Mouse (Mus musculus): ENCODE measurements around the gene Olfr1087. TPM values are rescaled to one million over a fixed set of nuclear protein-coding genes. Genes with fewer than 3 reads are reported as not detected.

Olfr1087 gene
- total RNA-seq (2023) = not detected

GRCm38 (mm10) chr2:86698295-86698694, at the start of gene Olfr1087:
Gene Olfr1087 (minus strand): TSS chr2:86698395.

GRCm38 (mm10) chr2:86733601-86734000, 35.4 kb upstream of the Olfr1087 start, which contains the start of gene Olfr1089:
Gene Olfr1089 (minus strand): TSS chr2:86733701.

GRCm38 (mm10) chr2:86679992-86680391, 18.2 kb downstream of the Olfr1087 start, which contains the start of gene Olfr1086:
Gene Olfr1086 (minus strand): TSS chr2:86680092.

GRCm38 (mm10) chr2:86661919-86662318, 36.3 kb downstream of the Olfr1087 start, which contains the start of gene Olfr1085:
Gene Olfr1085 (minus strand): TSS chr2:86662019.

GRCm38 (mm10) chr2:86639625-86640024, 58.6 kb downstream of the Olfr1087 start, which contains the start of gene Olfr1084:
Gene Olfr1084 (minus strand): TSS chr2:86639725.

Other genes starting within 250 kb of the Olfr1087 start
- not detected for gene Olfr1065, start 247.8 kb downstream of the Olfr1087 start, total RNA-seq (2023)
- not detected for gene Olfr1066, start 242.1 kb downstream of the Olfr1087 start, total RNA-seq (2023)
- gene Olfr228, start 211.0 kb downstream of the Olfr1087 start, total RNA-seq (2023) = not detected
- gene Olfr1076, start 189.9 kb downstream of the Olfr1087 start, total RNA-seq (2023) = not detected
- gene Olfr1079, start 155.9 kb downstream of the Olfr1087 start, total RNA-seq (2023) = not detected
- not detected for gene Olfr1080, start 140.2 kb downstream of the Olfr1087 start, total RNA-seq (2023)
- not detected for gene Olfr1082, start 99.4 kb downstream of the Olfr1087 start, total RNA-seq (2023)
- not detected for gene Olfr1084, start 58.7 kb downstream of the Olfr1087 start, total RNA-seq (2023)
- not detected for gene Olfr1085, start 36.4 kb downstream of the Olfr1087 start, total RNA-seq (2023)
- not detected for gene Olfr1086, start 18.3 kb downstream of the Olfr1087 start, total RNA-seq (2023)
- not detected for gene Olfr1089, start 35.3 kb upstream of the Olfr1087 start, total RNA-seq (2023)
- not detected for gene Olfr1090, start 60.6 kb upstream of the Olfr1087 start, total RNA-seq (2023)
- not detected for gene Olfr1093, start 84.1 kb upstream of the Olfr1087 start, total RNA-seq (2023)
- not detected for gene Olfr141, start 111.6 kb upstream of the Olfr1087 start, total RNA-seq (2023)
- gene Olfr1094, start 126.3 kb upstream of the Olfr1087 start, total RNA-seq (2023) = not detected
- gene Olfr1095, start 153.3 kb upstream of the Olfr1087 start, total RNA-seq (2023) = not detected
- gene Gm13723, start 176.4 kb upstream of the Olfr1087 start, total RNA-seq (2023) = not detected
- gene Olfr1097, start 193.8 kb upstream of the Olfr1087 start, total RNA-seq (2023) = not detected
- gene Olfr1098, start 226.2 kb upstream of the Olfr1087 start, total RNA-seq (2023) = not detected